Mouse (Mus musculus): ENCODE measurements around the gene Fars2. TPM values are rescaled to one million over a fixed set of nuclear protein-coding genes. Genes with fewer than 3 reads are reported as not detected.

Gene Fars2
- polyA plus RNA-seq, 1 experiment from 2014 or later: 32.5 TPM

DNA sequence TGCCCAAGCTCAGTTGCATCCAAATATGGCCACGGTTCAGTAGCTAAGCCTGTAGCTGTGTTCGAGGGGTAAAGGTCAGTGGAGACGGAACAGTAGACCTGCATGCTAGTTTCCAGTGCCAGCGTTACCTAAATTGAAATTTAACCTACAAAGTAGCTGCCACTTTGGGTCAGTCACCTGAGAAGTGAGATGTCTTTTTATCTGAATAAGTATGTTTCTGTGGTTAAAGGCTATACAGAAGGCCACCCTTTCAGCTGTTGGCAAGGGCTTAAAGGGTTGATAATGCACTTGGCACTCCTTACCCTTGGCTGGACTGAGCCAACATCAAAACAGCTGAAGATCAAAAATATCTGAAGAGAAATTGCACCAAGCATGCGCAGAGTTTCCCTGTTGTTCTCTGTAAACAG is 349.3 kb downstream of the Fars2 start:
- H3K9me3 ChIP-seq (ENCODE audit: control insufficient read depth, low read length): no peaks in the 10 kb centered on the region
- no peaks in the 10 kb centered on the region for H3K27me3 ChIP-seq (replicated peaks; ENCODE audit: control insufficient read depth, insufficient read depth, low read length)
- 90% methylated on average over 5 of the region's 5 CpGs for WGBS
- DNase-seq (ENCODE audit: low spot score) (no peak), ATAC-seq (ENCODE audit: low read depth) (no peak)
- no peak overlapping the region for H3K4me2 ChIP-seq (ENCODE audit: low read depth, low read length)
- H3K4me3 ChIP-seq (ENCODE audit: low read depth, low read length): no peak overlapping the region
- H3K36me3 ChIP-seq (ENCODE audit: control insufficient read depth, insufficient read depth, low read length): no peaks in the 10 kb centered on the region
- no peak overlapping the region for H3K9ac ChIP-seq (ENCODE audit: low read depth, low read length)
- no peaks in the 10 kb centered on the region for H3K4me1 ChIP-seq (ENCODE audit: control insufficient read depth, insufficient read depth, low read length)
- no peak overlapping the region for H3K27ac ChIP-seq (replicated peaks; ENCODE audit: low read depth, low read length)

DNA sequence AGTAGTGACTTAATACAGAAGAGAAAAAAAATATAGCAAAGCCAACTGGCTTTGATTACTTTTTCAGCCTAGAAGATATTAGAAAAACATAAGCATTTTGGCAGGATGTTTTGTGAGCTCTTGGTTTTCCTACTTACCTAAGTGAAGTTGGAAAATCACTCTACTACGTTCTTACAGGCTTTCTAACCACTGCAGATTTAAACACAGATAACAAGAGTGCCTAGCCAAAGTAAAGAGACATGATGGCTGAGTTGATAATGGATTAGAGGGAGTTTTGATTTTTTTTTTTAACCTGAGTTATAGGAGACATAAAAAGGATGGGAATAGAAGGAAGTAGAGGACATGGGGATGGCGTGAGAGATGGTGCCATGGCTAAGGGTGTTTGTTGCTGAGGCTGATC is 350.6 kb downstream of the Fars2 start:
- H3K27me3 ChIP-seq (replicated peaks; ENCODE audit: control insufficient read depth, insufficient read depth, low read length): no peaks in the 10 kb centered on the region
- H3K27ac ChIP-seq (replicated peaks; ENCODE audit: low read depth, low read length): no peak overlapping the region
- ATAC-seq (ENCODE audit: low read depth): no peak
- no peak overlapping the region for H3K4me3 ChIP-seq (ENCODE audit: low read depth, low read length)
- WGBS: 62% methylated on average over 2 of the region's 2 CpGs
- no peaks in the 10 kb centered on the region for H3K36me3 ChIP-seq (ENCODE audit: control insufficient read depth, insufficient read depth, low read length)
- peak; percentile 23 for DNase-seq (ENCODE audit: low spot score)
- H3K9ac ChIP-seq (ENCODE audit: low read depth, low read length): no peak overlapping the region
- H3K4me1 ChIP-seq (ENCODE audit: control insufficient read depth, insufficient read depth, low read length): no peaks in the 10 kb centered on the region
- no peaks in the 10 kb centered on the region for H3K9me3 ChIP-seq (ENCODE audit: control insufficient read depth, low read length)
- H3K4me2 ChIP-seq (ENCODE audit: low read depth, low read length): no peak overlapping the region

DNA sequence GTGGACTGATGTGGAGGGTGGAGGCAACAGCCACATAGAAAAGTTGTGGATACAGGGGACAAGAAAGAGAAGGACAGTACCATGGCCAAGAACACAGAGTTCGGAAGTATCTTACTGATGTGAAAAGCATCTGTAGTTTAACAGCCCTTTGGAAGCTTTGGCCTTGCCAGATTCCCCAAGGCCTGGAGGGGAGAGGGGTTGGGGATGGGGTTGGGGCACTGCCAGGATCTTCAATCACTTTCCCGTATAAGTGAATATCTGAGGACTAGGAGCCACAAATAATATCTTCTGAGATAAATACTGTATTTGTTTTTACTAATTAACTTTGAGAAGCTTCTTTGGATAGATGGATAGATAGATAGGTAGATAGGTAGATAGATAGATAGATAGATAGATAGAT is 351.8 kb downstream of the Fars2 start:
- no peaks in the 10 kb centered on the region for H3K4me1 ChIP-seq (ENCODE audit: control insufficient read depth, insufficient read depth, low read length)
- H3K27ac ChIP-seq (replicated peaks; ENCODE audit: low read depth, low read length): no peak overlapping the region
- DNase-seq (ENCODE audit: low spot score) (no peak), ATAC-seq (ENCODE audit: low read depth) (no peak)
- H3K4me3 ChIP-seq (ENCODE audit: low read depth, low read length): no peak overlapping the region
- no peak overlapping the region for H3K4me2 ChIP-seq (ENCODE audit: low read depth, low read length)
- H3K9ac ChIP-seq (ENCODE audit: low read depth, low read length): no peak overlapping the region
- no peaks in the 10 kb centered on the region for H3K27me3 ChIP-seq (replicated peaks; ENCODE audit: control insufficient read depth, insufficient read depth, low read length)
- no peaks in the 10 kb centered on the region for H3K9me3 ChIP-seq (ENCODE audit: control insufficient read depth, low read length)
- H3K36me3 ChIP-seq (ENCODE audit: control insufficient read depth, insufficient read depth, low read length): no peaks in the 10 kb centered on the region
- 87% methylated on average over 2 of the region's 2 CpGs for WGBS

DNA sequence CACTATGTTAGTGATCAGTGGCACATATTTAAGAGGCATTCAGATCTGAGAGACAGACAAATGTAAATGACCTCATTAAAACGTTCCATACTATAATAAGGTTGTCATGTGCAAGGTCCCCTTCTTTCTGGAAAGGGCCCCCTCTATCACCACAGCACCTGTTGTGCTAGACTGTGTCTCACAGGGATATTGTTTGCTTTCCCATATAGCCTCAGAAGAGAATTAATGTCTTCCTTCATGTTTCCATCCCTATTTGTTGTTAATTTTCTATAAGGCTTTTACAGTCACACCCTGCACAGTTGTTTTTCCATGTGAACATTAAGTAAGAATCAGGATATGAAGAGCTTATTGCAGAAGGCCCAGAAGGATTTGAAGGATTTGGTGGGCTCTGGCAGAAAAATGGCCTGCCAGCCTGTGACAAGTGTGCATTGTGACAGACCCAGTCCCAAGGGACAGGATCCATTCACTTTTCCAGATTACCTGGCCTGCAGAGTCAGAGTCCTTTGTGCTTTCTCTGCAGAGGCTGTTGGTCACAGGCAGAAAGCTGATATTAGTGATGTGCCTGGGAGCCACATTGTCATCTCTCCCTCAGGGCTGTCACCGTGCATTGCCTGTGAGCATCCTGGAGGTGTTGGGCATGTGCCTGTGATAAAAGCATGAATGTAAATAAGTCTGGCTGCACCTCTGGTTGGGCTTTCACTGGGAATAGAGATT is 352.4 kb downstream of the Fars2 start:
- Histone ChIP-seq H3K9ac (ENCODE audit: low read depth, low read length) (no peak overlapping the region), H3K4me2 (ENCODE audit: low read depth, low read length) (no peak overlapping the region), H3K9me3 (ENCODE audit: control insufficient read depth, low read length) (no peaks in the 10 kb centered on the region), H3K4me3 (ENCODE audit: low read depth, low read length) (no peak overlapping the region), H3K27ac (replicated peaks; ENCODE audit: low read depth, low read length) (no peak overlapping the region), H3K36me3 (ENCODE audit: control insufficient read depth, insufficient read depth, low read length) (no peaks in the 10 kb centered on the region), H3K27me3 (replicated peaks; ENCODE audit: control insufficient read depth, insufficient read depth, low read length) (no peaks in the 10 kb centered on the region), H3K4me1 (ENCODE audit: control insufficient read depth, insufficient read depth, low read length) (no peaks in the 10 kb centered on the region)
- ATAC-seq (ENCODE audit: low read depth) (no peak), DNase-seq (ENCODE audit: low spot score) (no peak)
- WGBS: 72% methylated on average over 2 of the region's 2 CpGs

DNA sequence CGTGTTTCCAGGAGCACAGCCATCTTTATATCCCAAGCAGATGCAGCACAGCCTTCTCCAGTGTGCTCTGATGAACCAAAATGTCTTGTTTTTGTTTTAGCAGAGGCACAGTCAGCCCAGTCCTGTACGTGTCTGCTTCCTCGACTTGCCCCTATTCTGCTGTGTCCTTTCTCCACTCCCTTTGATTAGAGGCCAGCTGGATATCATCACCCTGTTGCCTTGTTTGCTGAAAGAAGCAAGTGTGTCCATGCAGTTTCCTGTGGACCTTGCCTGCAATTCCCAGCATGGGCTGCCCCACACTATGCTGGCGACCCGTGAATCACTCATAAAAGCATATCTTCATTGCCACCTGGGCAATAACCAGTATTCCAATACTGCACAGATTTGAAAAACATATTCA is 360.4 kb downstream of the Fars2 start:
- WGBS: 69% methylated on average over 5 of the region's 5 CpGs

DNA sequence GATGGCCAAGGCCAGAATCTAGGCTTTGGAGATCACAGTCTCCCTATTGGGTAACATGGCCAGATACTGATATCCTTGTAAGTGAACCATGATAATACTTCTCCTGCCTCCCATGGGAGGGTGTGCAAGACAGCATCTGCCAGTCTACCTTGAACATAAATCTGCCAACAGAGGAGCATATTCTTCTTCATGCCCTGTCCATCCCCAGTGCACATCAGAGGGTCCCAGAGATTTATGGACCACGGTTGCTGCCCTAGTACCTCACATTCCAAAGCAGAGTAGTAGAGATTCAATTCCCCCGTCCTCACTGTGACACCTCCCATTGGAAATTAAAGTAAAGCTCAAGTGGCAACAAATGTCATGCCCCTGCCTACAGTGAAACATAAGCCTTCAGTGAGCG is 361.0 kb downstream of the Fars2 start:
- DNase-seq (ENCODE audit: low spot score): no peak
- no peak overlapping the region for H3K9ac ChIP-seq (ENCODE audit: low read depth, low read length)
- H3K4me3 ChIP-seq (ENCODE audit: low read depth, low read length): no peak overlapping the region
- no peak for ATAC-seq (ENCODE audit: low read depth)
- H3K27ac ChIP-seq (replicated peaks; ENCODE audit: low read depth, low read length): no peak overlapping the region
- no peaks in the 10 kb centered on the region for H3K36me3 ChIP-seq (ENCODE audit: control insufficient read depth, insufficient read depth, low read length)
- no peaks in the 10 kb centered on the region for H3K9me3 ChIP-seq (ENCODE audit: control insufficient read depth, low read length)
- H3K4me2 ChIP-seq (ENCODE audit: low read depth, low read length): no peak overlapping the region
- H3K4me1 ChIP-seq (ENCODE audit: control insufficient read depth, insufficient read depth, low read length): no peaks in the 10 kb centered on the region
- no peaks in the 10 kb centered on the region for H3K27me3 ChIP-seq (replicated peaks; ENCODE audit: control insufficient read depth, insufficient read depth, low read length)
- WGBS: 58% methylated on average over 3 of the region's 3 CpGs

More for the DNA sequence above, 360.4 kb downstream of the Fars2 start:
- H3K27ac ChIP-seq (replicated peaks; ENCODE audit: low read depth, low read length): no peak overlapping the region
- no peaks in the 10 kb centered on the region for H3K27me3 ChIP-seq (replicated peaks; ENCODE audit: control insufficient read depth, insufficient read depth, low read length)
- H3K4me1 ChIP-seq (ENCODE audit: control insufficient read depth, insufficient read depth, low read length): no peaks in the 10 kb centered on the region
- H3K4me2 ChIP-seq (ENCODE audit: low read depth, low read length): no peak overlapping the region
- no peaks in the 10 kb centered on the region for H3K36me3 ChIP-seq (ENCODE audit: control insufficient read depth, insufficient read depth, low read length)
- ATAC-seq (ENCODE audit: low read depth) (no peak), DNase-seq (ENCODE audit: low spot score) (no peak)
- H3K9me3 ChIP-seq (ENCODE audit: control insufficient read depth, low read length): no peaks in the 10 kb centered on the region
- H3K9ac ChIP-seq (ENCODE audit: low read depth, low read length): no peak overlapping the region
- H3K4me3 ChIP-seq (ENCODE audit: low read depth, low read length): no peak overlapping the region

DNA sequence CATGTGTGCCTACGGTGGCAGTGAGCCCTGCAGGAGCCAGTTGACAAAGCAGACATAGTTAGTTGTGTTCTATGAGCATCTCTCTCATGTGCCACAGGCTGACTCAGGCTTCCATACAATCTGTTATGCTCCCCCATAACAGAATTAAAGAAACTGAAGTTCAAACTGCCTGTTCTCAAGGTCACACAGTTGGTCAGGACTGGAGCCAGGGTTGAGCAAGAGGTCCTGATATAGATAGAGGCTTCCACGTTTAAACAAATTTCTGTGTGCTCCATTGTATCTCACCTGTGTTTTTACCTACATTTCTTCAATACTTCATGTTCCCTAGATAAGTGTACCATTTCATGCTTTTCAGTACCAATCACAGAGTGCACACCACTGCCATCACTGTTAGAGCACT is 362.9 kb downstream of the Fars2 start:
- Histone ChIP-seq H3K27me3 (replicated peaks; ENCODE audit: control insufficient read depth, insufficient read depth, low read length) (no peaks in the 10 kb centered on the region), H3K4me1 (ENCODE audit: control insufficient read depth, insufficient read depth, low read length) (no peaks in the 10 kb centered on the region), H3K9ac (ENCODE audit: low read depth, low read length) (no peak overlapping the region), H3K4me3 (ENCODE audit: low read depth, low read length) (no peak overlapping the region), H3K4me2 (ENCODE audit: low read depth, low read length) (no peak overlapping the region), H3K9me3 (ENCODE audit: control insufficient read depth, low read length) (no peaks in the 10 kb centered on the region), H3K27ac (replicated peaks; ENCODE audit: low read depth, low read length) (no peak overlapping the region), H3K36me3 (ENCODE audit: control insufficient read depth, insufficient read depth, low read length) (no peaks in the 10 kb centered on the region)
- ATAC-seq (ENCODE audit: low read depth) (no peak), DNase-seq (ENCODE audit: low spot score) (no peak)
- WGBS: 89% methylated on average over 2 of the region's 2 CpGs

DNA sequence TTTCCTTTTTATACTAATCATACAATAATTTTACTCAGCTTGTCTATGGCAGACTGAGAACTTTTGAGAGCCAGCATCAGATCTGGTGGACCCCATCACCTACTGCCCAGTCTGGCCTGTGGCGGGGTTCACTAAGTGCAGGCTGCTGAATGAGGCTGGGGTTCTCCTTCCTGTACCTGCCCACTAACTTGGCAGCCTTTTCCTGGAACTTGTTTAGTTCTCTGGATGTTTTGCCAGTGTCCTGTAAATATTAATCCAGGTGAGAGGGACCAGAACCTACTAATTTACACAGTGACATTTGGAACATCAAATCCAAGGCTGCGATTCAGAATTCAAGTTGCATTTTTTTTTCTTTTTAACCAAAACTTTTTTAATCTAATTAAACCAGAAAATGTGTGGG is 367.2 kb downstream of the Fars2 start:
- Histone ChIP-seq H3K27me3 (replicated peaks; ENCODE audit: control insufficient read depth, insufficient read depth, low read length) (no peaks in the 10 kb centered on the region), H3K27ac (replicated peaks; ENCODE audit: low read depth, low read length) (no peak overlapping the region), H3K36me3 (ENCODE audit: control insufficient read depth, insufficient read depth, low read length) (no peaks in the 10 kb centered on the region), H3K4me3 (ENCODE audit: low read depth, low read length) (no peak overlapping the region), H3K9ac (ENCODE audit: low read depth, low read length) (no peak overlapping the region), H3K4me1 (ENCODE audit: control insufficient read depth, insufficient read depth, low read length) (no peaks in the 10 kb centered on the region), H3K4me2 (ENCODE audit: low read depth, low read length) (no peak overlapping the region), H3K9me3 (ENCODE audit: control insufficient read depth, low read length) (no peaks in the 10 kb centered on the region)
- DNase-seq (ENCODE audit: low spot score) (no peak), ATAC-seq (ENCODE audit: low read depth) (no peak)
- 93% methylated on average over 2 of the region's 2 CpGs for WGBS

DNA sequence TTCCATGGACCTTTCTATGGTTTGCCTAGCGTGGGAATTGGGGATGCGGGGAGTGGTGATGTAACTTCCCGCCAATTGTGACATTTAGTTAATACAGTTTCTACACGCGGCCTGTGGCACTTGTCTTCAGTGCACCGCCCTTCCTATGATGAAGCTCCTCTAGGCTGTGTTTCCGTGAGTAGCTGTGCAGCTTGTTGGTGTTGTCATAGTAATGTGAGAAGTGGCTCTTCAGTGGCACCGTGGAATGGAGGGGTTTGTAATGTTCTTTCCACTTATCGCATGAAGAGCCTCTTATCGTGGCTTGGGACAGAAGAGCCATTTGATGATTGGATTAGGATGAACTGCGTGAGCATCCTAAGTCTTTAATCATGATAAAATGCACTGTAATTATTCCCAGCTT is 369.5 kb downstream of the Fars2 start:
- H3K27ac ChIP-seq (replicated peaks; ENCODE audit: low read depth, low read length): no peak overlapping the region
- no peaks in the 10 kb centered on the region for H3K36me3 ChIP-seq (ENCODE audit: control insufficient read depth, insufficient read depth, low read length)
- no peak for ATAC-seq (ENCODE audit: low read depth)
- WGBS: 84% methylated on average over 11 of the region's 11 CpGs
- no peak for DNase-seq (ENCODE audit: low spot score)
- H3K9me3 ChIP-seq (ENCODE audit: control insufficient read depth, low read length): no peaks in the 10 kb centered on the region
- no peak overlapping the region for H3K9ac ChIP-seq (ENCODE audit: low read depth, low read length)
- no peak overlapping the region for H3K4me3 ChIP-seq (ENCODE audit: low read depth, low read length)
- 0 out of 2 replicates have a peak, but pooled peaks cover 5% of the 10 kb centered on the region for H3K4me1 ChIP-seq (ENCODE audit: control insufficient read depth, insufficient read depth, low read length)
- no peaks in the 10 kb centered on the region for H3K27me3 ChIP-seq (replicated peaks; ENCODE audit: control insufficient read depth, insufficient read depth, low read length)
- no peak overlapping the region for H3K4me2 ChIP-seq (ENCODE audit: low read depth, low read length)

Measured in embryonic facial prominence, embryonic 14.5 days (tissue).